Mouse (Mus musculus): ENCODE measurements around the gene Camta1.

- no peak for TF ChIP-seq CTCF (IDR thresholded peaks at IDR 0.05; ENCODE audit: borderline replicate concordance, control insufficient read depth, extremely low read depth, insufficient read depth, low read length, poor library complexity)
- no peak for TF ChIP-seq POLR2A (IDR thresholded peaks at IDR 0.05; ENCODE audit: control insufficient read depth, extremely low read depth, insufficient read depth, low read length, poor library complexity)
These were observed 629.6 kb downstream of the Camta1 start for GRCm38 (mm10) chr4:151232028-151232427.
